In the genomic region with DNA sequence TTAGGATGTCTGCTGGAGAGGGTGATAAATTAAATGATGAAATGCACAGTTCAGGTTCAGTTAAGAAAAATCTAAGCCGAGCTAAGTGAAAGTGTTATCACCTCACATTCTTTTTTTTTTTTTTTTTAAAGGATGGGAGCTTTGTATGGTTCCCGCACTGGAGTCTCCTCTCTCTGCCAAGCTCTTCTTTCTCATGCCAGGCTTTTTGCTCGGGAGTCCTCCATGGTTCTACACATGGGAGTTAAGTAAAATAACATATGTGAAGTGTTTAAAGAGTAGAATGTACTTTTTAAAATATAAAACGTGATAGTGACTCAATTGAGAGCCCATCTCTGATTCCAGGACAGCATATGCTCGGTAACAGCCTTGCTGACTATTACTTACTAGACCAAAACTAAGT, we compare ENCODE assay signal across 22 mouse cellular contexts.
DNase-seq lines count a peak whose midpoint lies in the region; ATAC-seq and TF ChIP-seq lines count a peak whose summit lies in the region.
"Had no signal": no experiment of that assay in that cellular context is flagged by ENCODE, and none has a peak within 500 bp of the region (broad histone marks: within the 10 kb centered on the region; RNA-seq: fewer than 3 reads in every experiment).

No protein-coding gene starts in this region.

- H3K27me3 ChIP-seq in forebrain, embryonic 16.5 days (replicated peaks; ENCODE audit: control insufficient read depth, insufficient read depth, low read length) = no peaks in the 10 kb centered on the region
- no peaks in the 10 kb centered on the region for H3K27me3 ChIP-seq in forebrain, embryonic 13.5 days
- H3K27me3 ChIP-seq in forebrain, postnatal 0 days (ENCODE audit: insufficient read depth, low read length) = no peaks in the 10 kb centered on the region
- H3K27me3 ChIP-seq in forebrain, embryonic 12.5 days = no peaks in the 10 kb centered on the region
- H3K27me3 ChIP-seq: CH12.LX had no signal

- peak; percentile 61 for DNase-seq in forebrain, postnatal 0 days
- DNase-seq in brain, embryonic 18.5 days (ENCODE audit: low read depth, low spot score) = peak; percentile 20
- DNase-seq in left cerebral cortex, postnatal 25 days (ENCODE audit: low spot score in 2 of 2) = no peak
- DNase-seq: adrenal gland, adult 2 months; adrenal gland, adult 8-10 months; adrenal gland, postnatal 10 days; adrenal gland, postnatal 14 days; adrenal gland, postnatal 25 days; adrenal gland, postnatal 36 days; B cell, adult 2 months; cerebellum, adult 11 months; cerebellum, adult 11-12 months; cerebellum, adult 18-20 months; cerebellum, adult 2 months had no signal

- no peak overlapping the region for H3K4me2 ChIP-seq in forebrain, embryonic 16.5 days (ENCODE audit: low read length)
- no peak overlapping the region for H3K4me2 ChIP-seq in forebrain, embryonic 13.5 days
- H3K4me2 ChIP-seq in forebrain, postnatal 0 days (ENCODE audit: low read depth) = no peak overlapping the region
- H3K4me2 ChIP-seq in forebrain, embryonic 12.5 days = no peak overlapping the region

- TF ChIP-seq CTCF in forebrain, postnatal 0 days (IDR thresholded peaks at IDR 0.05; ENCODE audit: low read depth) = no peak

- no peaks in the 10 kb centered on the region for H3K36me3 ChIP-seq in forebrain, embryonic 16.5 days (ENCODE audit: control insufficient read depth, insufficient read depth)
- H3K36me3 ChIP-seq in forebrain, embryonic 13.5 days (ENCODE audit: poor library complexity, severe bottlenecking) = no peaks in the 10 kb centered on the region
- no peaks in the 10 kb centered on the region for H3K36me3 ChIP-seq in forebrain, postnatal 0 days (ENCODE audit: insufficient read depth)
- no peaks in the 10 kb centered on the region for H3K36me3 ChIP-seq in forebrain, embryonic 12.5 days (replicated peaks)
- H3K36me3 ChIP-seq: G1E had no signal

- no peak overlapping the region for H3K9ac ChIP-seq in forebrain, embryonic 16.5 days (replicated peaks; ENCODE audit: low read depth, low read length)
- no peak overlapping the region for H3K9ac ChIP-seq in forebrain, embryonic 13.5 days
- no peak overlapping the region for H3K9ac ChIP-seq in forebrain, postnatal 0 days
- no peak overlapping the region for H3K9ac ChIP-seq in forebrain, embryonic 12.5 days

- 63% methylated on average over 5 of the region's 5 CpGs for WGBS in forebrain, embryonic 16.5 days
- WGBS in forebrain, embryonic 13.5 days = 78% methylated on average over 5 of the region's 5 CpGs
- 57% methylated on average over 5 of the region's 5 CpGs for WGBS in forebrain, postnatal 0 days
- 91% methylated on average over 5 of the region's 5 CpGs for WGBS in forebrain, embryonic 12.5 days

- ATAC-seq in forebrain, embryonic 16.5 days = peak; percentile 63; the same call in 1 of the 2 replicates
- ATAC-seq in forebrain, embryonic 13.5 days = no peak; the same call in 1 of the 2 replicates
- 0 out of 2 replicates have a peak, but pooled peaks have one; percentile 60 for ATAC-seq in forebrain, postnatal 0 days
- no peak for ATAC-seq in forebrain, embryonic 12.5 days (ENCODE audit: low FRiP score)
- ATAC-seq: activated CD4-positive, CD25-positive, alpha-beta regulatory T cell, adult 4 months; CD4-positive, CD25-positive, alpha-beta regulatory T cell, adult 4 months; Patski had no signal

- H3K4me3 ChIP-seq in forebrain, embryonic 16.5 days (replicated peaks; ENCODE audit: low read length) = no peak overlapping the region
- no peak overlapping the region for H3K4me3 ChIP-seq in forebrain, embryonic 13.5 days
- no peak overlapping the region for H3K4me3 ChIP-seq in forebrain, postnatal 0 days (ENCODE audit: low read depth, low read length)
- no peak overlapping the region for H3K4me3 ChIP-seq in forebrain, embryonic 12.5 days (replicated peaks)

- intact Hi-C loops in left cerebral cortex, postnatal 25 days (cut with DNase I) = no loop called here

- no peaks in the 10 kb centered on the region for H3K9me3 ChIP-seq in forebrain, embryonic 16.5 days (ENCODE audit: control insufficient read depth, low read length)
- H3K9me3 ChIP-seq in forebrain, embryonic 13.5 days (replicated peaks) = no peaks in the 10 kb centered on the region
- H3K9me3 ChIP-seq in forebrain, postnatal 0 days (ENCODE audit: low read length) = no peaks in the 10 kb centered on the region
- no peaks in the 10 kb centered on the region for H3K9me3 ChIP-seq in forebrain, embryonic 12.5 days

- H3K27ac ChIP-seq in forebrain, embryonic 16.5 days (ENCODE audit: low read length) = no peak overlapping the region
- H3K27ac ChIP-seq in forebrain, embryonic 13.5 days = no peak overlapping the region
- no peak overlapping the region for H3K27ac ChIP-seq in forebrain, postnatal 0 days (ENCODE audit: low read depth, low read length)
- no peak overlapping the region for H3K27ac ChIP-seq in forebrain, embryonic 12.5 days

- peaks cover 8% of the 10 kb centered on the region for H3K4me1 ChIP-seq in forebrain, embryonic 16.5 days (replicated peaks; ENCODE audit: control insufficient read depth, insufficient read depth, low read length)
- no peaks in the 10 kb centered on the region for H3K4me1 ChIP-seq in forebrain, embryonic 13.5 days
- 0 out of 2 replicates have a peak, but pooled peaks cover 7% of the 10 kb centered on the region for H3K4me1 ChIP-seq in forebrain, postnatal 0 days (ENCODE audit: insufficient read depth)
- H3K4me1 ChIP-seq in forebrain, embryonic 12.5 days = no peaks in the 10 kb centered on the region

Comparison
In these comparisons a context has a peak if more than half of its experiments do, and no peak if none do; other contexts are left out.
1. ATAC-seq: peak in forebrain, embryonic 16.5 days (single experiment) and forebrain, postnatal 0 days (single experiment); none in forebrain, embryonic 13.5 days (single experiment) and forebrain, embryonic 12.5 days (single experiment).
2. DNase-seq: peak in forebrain, postnatal 0 days (single experiment) and brain, embryonic 18.5 days (single experiment); none in left cerebral cortex, postnatal 25 days (0 of 2).